Mouse (Mus musculus) limb, embryonic 13.5 days (tissue): Measurements from ENCODE around the gene Hoxa3. TPM values are rescaled to one million over a fixed set of nuclear protein-coding genes. Genes with fewer than 3 reads are reported as not detected.

Source experiments
- ATAC-seq: fragments of 200-750 bp; cut with Nextera tagmentation; 2 replicates; pipeline ENCODE4 v1.8.0; 2017; ENCODE audit warnings: low read depth, moderate number of reproducible peaks, moderate TSS enrichment; ENCODE audit not compliant: low FRiP score
- H3K27ac ChIP-seq: fragments of 300-500 bp; sonication (generic); 2 replicates; pipeline ENCODE4 v1.5.1; 2015; ENCODE audit warnings: inconsistent platforms, mild to moderate bottlenecking, moderate library complexity
- H3K27me3 ChIP-seq: fragments of 300-500 bp; sonication (generic); 2 replicates; pipeline ENCODE4 v1.6.1; 2015; ENCODE audit warnings: mild to moderate bottlenecking, inconsistent platforms
- H3K36me3 ChIP-seq: fragments of 300-500 bp; sonication (generic); 2 replicates; pipeline ENCODE4 v1.6.1; 2015; ENCODE audit warnings: inconsistent platforms, mild to moderate bottlenecking, moderate library complexity
- H3K4me1 ChIP-seq: fragments of 300-500 bp; sonication (generic); 2 replicates; pipeline ENCODE4 v1.6.1; 2015; ENCODE audit warnings: inconsistent platforms
- H3K4me2 ChIP-seq: fragments of 300-500 bp; sonication (generic); replicated peaks from 2 replicates; pipeline ENCODE4 v1.6.1; 2015; ENCODE audit warnings: inconsistent platforms, mild to moderate bottlenecking, moderate library complexity
- H3K4me3 ChIP-seq: fragments of 300-500 bp; sonication (generic); 2 replicates; pipeline ENCODE4 v1.5.1; 2015; ENCODE audit warnings: moderate library complexity, mild to moderate bottlenecking, inconsistent platforms
- H3K9ac ChIP-seq: fragments of 300-500 bp; sonication (generic); 2 replicates; pipeline ENCODE4 v1.6.1; 2015; ENCODE audit warnings: mild to moderate bottlenecking, inconsistent platforms
- H3K9me3 ChIP-seq: fragments of 300-500 bp; sonication (generic); 2 replicates; pipeline ENCODE4 v1.6.1; 2016; ENCODE audit warnings: inconsistent platforms
- WGBS: fragments of 180-500 bp; shearing (Covaris S2); methylation state at CpG from one replicate; pipeline ENCODE4 v1.1.7; 2015; 5-methylcytosine and 5-hydroxymethylcytosine counted together
- polyA plus RNA-seq: library from polyadenylated mRNA; unstranded; fragments of >200 nt; fragmentation: Nextera tagmentation; extraction: Ambion mirVana; gene quantifications from 2 replicates; pipeline ENCODE4 v1.2.1, GENCODE M21; 2015

The Hoxa3 gene
- polyA plus RNA-seq, 1 experiment from 2014 or later: 5.9 TPM

- peak; percentile 37; the same call in 1 of the 2 replicates for ATAC-seq
- Histone ChIP-seq H3K27ac (no peak within 1 kb of the TSS; the same call in 1 of the 2 replicates), H3K4me2 (peak within 1 kb of the TSS; percentile 98), H3K4me3 (peak within 1 kb of the TSS; percentile 52), H3K9me3 (no peaks in the 10 kb centered on the region), H3K27me3 (peaks cover 80% of the 10 kb centered on the region), H3K9ac (peak within 1 kb of the TSS; percentile 74), H3K36me3 (0 out of 2 replicates have a peak, but pooled peaks cover 3% of the 10 kb centered on the region), H3K4me1 (peaks cover 42% of the 10 kb centered on the region)
- WGBS: 2% methylated on average over 64 of the region's 102 CpGs
Measured at GRCm38 (mm10) chr6:52190906-52191810, 22.0 kb downstream of the Hoxa3 start, which contains the start of gene Hoxa4. Gene Hoxa4 (minus strand): TSS chr6:52191753.

DNA sequence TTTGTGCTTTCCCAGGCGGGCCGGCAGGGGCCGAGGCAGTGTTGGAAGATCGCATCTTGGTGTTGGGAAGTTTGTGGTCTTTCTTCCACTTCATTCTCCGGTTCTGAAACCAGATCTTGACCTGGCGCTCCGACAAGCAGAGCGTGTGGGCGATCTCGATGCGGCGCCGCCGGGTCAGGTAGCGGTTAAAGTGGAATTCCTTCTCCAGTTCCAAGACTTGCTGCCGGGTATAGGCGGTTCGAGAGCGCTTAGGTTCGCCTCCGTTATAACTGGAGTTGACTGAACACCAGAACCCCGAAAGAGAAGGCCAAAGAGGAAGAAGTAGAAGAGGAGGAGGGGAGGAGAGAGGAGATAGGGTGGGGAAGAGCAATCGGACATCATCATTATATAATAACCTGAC is 22.7 kb downstream of the Hoxa3 start:
- peaks cover 47% of the 10 kb centered on the region for H3K4me1 ChIP-seq
- 10% methylated on average over 23 of the region's 23 CpGs for WGBS
- peaks cover 81% of the 10 kb centered on the region for H3K27me3 ChIP-seq
- H3K9me3 ChIP-seq: no peaks in the 10 kb centered on the region
- H3K4me2 ChIP-seq: peak overlapping the region; percentile 98
- H3K27ac ChIP-seq: no peak overlapping the region
- no peak for ATAC-seq
- no peak overlapping the region for H3K9ac ChIP-seq
- 0 out of 2 replicates have a peak, but pooled peaks cover 1% of the 10 kb centered on the region for H3K36me3 ChIP-seq
- H3K4me3 ChIP-seq: 0 out of 2 replicates have a peak overlapping the region, but pooled peaks have one; percentile 52

GRCm38 (mm10) chr6:52189909-52190308 is 23.2 kb downstream of the Hoxa3 start:
- no peak overlapping the region for H3K4me2 ChIP-seq
- H3K9me3 ChIP-seq: no peaks in the 10 kb centered on the region
- 37% methylated on average over 8 of the region's 8 CpGs for WGBS
- H3K4me1 ChIP-seq: peaks cover 51% of the 10 kb centered on the region
- H3K9ac ChIP-seq: no peak overlapping the region
- no peak overlapping the region for H3K27ac ChIP-seq
- no peak overlapping the region for H3K4me3 ChIP-seq
- no peaks in the 10 kb centered on the region for H3K36me3 ChIP-seq
- peaks cover 80% of the 10 kb centered on the region for H3K27me3 ChIP-seq
- ATAC-seq: no peak

DNA sequence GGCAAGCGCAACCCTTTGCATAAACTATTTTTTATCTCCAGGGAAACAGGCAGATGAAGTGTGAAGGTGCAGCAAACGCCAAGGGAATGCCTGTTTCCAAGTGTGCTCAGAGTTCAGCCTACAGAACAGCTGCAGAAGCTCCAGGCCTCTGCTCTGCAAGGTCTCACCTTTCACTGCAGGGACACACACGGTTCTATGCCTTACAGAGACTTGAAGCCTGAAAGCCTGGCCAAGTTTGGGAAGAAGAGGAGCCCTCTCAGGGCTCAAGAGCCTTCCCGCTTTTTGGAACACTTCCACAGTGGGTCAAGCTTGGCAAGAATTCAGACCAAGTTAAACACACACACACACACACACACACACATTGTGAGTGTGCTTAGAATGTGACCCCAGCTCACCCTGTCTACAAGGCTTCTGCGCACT is 24.0 kb downstream of the Hoxa3 start:
- no peaks in the 10 kb centered on the region for H3K9me3 ChIP-seq
- 0 out of 2 replicates have a peak, but pooled peaks have one; percentile 58 for ATAC-seq
- H3K27ac ChIP-seq: no peak overlapping the region
- 38% methylated on average over 5 of the region's 5 CpGs for WGBS
- H3K27me3 ChIP-seq: peaks cover 80% of the 10 kb centered on the region
- H3K9ac ChIP-seq: no peak overlapping the region
- no peak overlapping the region for H3K4me3 ChIP-seq
- no peak overlapping the region for H3K4me2 ChIP-seq
- peaks cover 55% of the 10 kb centered on the region for H3K4me1 ChIP-seq
- no peaks in the 10 kb centered on the region for H3K36me3 ChIP-seq

- no peak overlapping the region for H3K9ac ChIP-seq
- no peak overlapping the region for H3K27ac ChIP-seq
- 61% methylated on average over 1 of the region's 1 CpGs for WGBS
- no peaks in the 10 kb centered on the region for H3K36me3 ChIP-seq
- peaks cover 58% of the 10 kb centered on the region for H3K4me1 ChIP-seq
- ATAC-seq: no peak
- no peak overlapping the region for H3K4me2 ChIP-seq
- no peak overlapping the region for H3K4me3 ChIP-seq
- no peaks in the 10 kb centered on the region for H3K9me3 ChIP-seq
- peaks cover 82% of the 10 kb centered on the region for H3K27me3 ChIP-seq
Measured at GRCm38 (mm10) chr6:52186500-52186899, 26.6 kb downstream of the Hoxa3 start.

DNA sequence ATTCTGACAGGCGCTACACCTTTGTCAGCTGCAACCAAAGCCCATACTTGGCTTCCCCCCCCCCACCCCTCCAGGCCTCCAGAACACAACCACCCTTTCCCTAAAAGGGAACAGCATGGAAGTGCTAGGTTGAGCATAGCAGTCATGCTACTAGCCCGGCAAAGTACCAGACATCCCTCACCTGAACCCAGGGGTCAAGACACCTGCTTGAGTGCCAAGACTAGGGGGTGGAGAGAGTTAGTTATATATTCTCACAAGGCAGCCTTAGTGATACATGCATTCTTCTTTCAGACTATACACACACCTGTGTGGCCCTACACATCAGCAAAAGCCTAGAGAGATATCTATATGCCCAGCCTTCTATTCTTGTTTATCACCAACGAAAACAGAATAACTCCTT is 27.3 kb downstream of the Hoxa3 start:
- Histone ChIP-seq H3K4me2 (no peak overlapping the region), H3K9ac (no peak overlapping the region), H3K9me3 (no peaks in the 10 kb centered on the region), H3K4me1 (peaks cover 52% of the 10 kb centered on the region), H3K27me3 (peaks cover 82% of the 10 kb centered on the region), H3K36me3 (no peaks in the 10 kb centered on the region; the same call in 1 of the 2 replicates), H3K27ac (no peak overlapping the region), H3K4me3 (no peak overlapping the region)
- ATAC-seq: no peak
- WGBS: 31% methylated on average over 3 of the region's 3 CpGs

DNA sequence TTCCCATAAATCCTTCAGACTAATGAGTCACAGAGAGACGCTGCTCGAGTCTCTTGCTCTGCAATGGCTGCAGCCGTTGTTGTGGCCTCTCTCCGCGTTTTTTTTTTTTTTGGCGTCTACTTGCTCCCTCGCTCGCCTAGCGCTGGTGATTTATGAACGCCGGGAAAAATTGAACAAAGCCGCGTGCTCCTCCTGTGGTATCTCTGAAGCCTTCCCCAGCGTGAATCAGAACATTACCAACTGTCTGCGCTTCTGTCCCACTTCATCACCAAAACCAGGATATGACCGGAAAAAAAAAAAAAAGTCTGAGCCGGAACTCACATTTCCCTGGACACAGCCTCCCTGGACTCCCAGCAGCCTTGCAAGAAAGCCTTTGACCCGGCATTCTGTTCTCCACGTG is 27.9 kb downstream of the Hoxa3 start:
- 5% methylated on average over 19 of the region's 19 CpGs for WGBS
- peaks cover 82% of the 10 kb centered on the region for H3K27me3 ChIP-seq

GRCm38 (mm10) chr6:52184668-52185067 is 28.5 kb downstream of the Hoxa3 start:
- Histone ChIP-seq H3K27me3 (peaks cover 82% of the 10 kb centered on the region), H3K4me1 (peaks cover 50% of the 10 kb centered on the region), H3K4me2 (no peak overlapping the region), H3K9ac (no peak overlapping the region), H3K4me3 (no peak overlapping the region), H3K27ac (no peak overlapping the region), H3K36me3 (no peaks in the 10 kb centered on the region; the same call in 1 of the 2 replicates), H3K9me3 (no peaks in the 10 kb centered on the region)
- 25% methylated on average over 6 of the region's 6 CpGs for WGBS
- ATAC-seq: no peak

More for the DNA sequence above, 27.9 kb downstream of the Hoxa3 start:
- H3K4me1 ChIP-seq: peaks cover 50% of the 10 kb centered on the region
- no peaks in the 10 kb centered on the region for H3K9me3 ChIP-seq
- no peak overlapping the region for H3K27ac ChIP-seq
- no peak overlapping the region for H3K9ac ChIP-seq
- H3K4me2 ChIP-seq: peak overlapping the region; percentile 31; the same call in 1 of the 2 replicates
- no peaks in the 10 kb centered on the region; the same call in 1 of the 2 replicates for H3K36me3 ChIP-seq
- H3K4me3 ChIP-seq: no peak overlapping the region; the same call in 1 of the 2 replicates
- no peak for ATAC-seq

- Histone ChIP-seq H3K4me1 (peaks cover 50% of the 10 kb centered on the region), H3K27me3 (peaks cover 83% of the 10 kb centered on the region), H3K4me2 (no peak overlapping the region), H3K36me3 (no peaks in the 10 kb centered on the region; the same call in 1 of the 2 replicates), H3K27ac (no peak overlapping the region), H3K9ac (no peak overlapping the region), H3K9me3 (no peaks in the 10 kb centered on the region), H3K4me3 (no peak overlapping the region)
- ATAC-seq: no peak
- WGBS: 32% methylated on average over 10 of the region's 10 CpGs
Measured at GRCm38 (mm10) chr6:52183311-52184080, 29.6 kb downstream of the Hoxa3 start.

GRCm38 (mm10) chr6:52182793-52183192 is 30.3 kb downstream of the Hoxa3 start:
- 23% methylated on average over 1 of the region's 1 CpGs for WGBS
- no peak for ATAC-seq
- peaks cover 86% of the 10 kb centered on the region for H3K27me3 ChIP-seq
- no peak overlapping the region for H3K9ac ChIP-seq
- no peak overlapping the region for H3K4me3 ChIP-seq
- H3K4me1 ChIP-seq: peaks cover 54% of the 10 kb centered on the region
- no peak overlapping the region for H3K27ac ChIP-seq
- no peaks in the 10 kb centered on the region for H3K9me3 ChIP-seq
- no peaks in the 10 kb centered on the region; the same call in 1 of the 2 replicates for H3K36me3 ChIP-seq
- H3K4me2 ChIP-seq: no peak overlapping the region

DNA sequence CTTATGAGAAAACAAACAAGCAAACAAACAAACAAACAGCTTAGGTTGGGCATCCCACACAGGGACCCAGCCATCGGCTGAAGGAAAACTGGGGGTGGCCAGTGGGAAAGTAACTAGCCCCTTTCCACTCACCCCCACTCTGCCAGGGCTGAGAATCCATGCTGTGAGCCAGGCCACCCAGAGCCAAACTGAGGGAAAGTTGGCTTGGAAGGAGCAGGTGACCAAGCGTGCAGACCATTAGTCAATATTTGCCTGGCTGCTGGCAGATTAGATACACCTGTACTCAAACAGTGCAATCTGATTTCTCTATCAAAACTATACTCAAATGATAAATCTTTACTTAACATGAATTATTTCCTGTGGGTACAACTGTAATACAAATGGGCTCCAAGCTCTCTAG is 31.1 kb downstream of the Hoxa3 start:
- 54% methylated on average over 2 of the region's 2 CpGs for WGBS
- Histone ChIP-seq H3K4me2 (no peak overlapping the region), H3K4me1 (peaks cover 61% of the 10 kb centered on the region), H3K27ac (no peak overlapping the region), H3K27me3 (peaks cover 87% of the 10 kb centered on the region), H3K36me3 (no peaks in the 10 kb centered on the region; the same call in 1 of the 2 replicates), H3K4me3 (no peak overlapping the region), H3K9me3 (no peaks in the 10 kb centered on the region), H3K9ac (no peak overlapping the region)
- ATAC-seq: no peak

DNA sequence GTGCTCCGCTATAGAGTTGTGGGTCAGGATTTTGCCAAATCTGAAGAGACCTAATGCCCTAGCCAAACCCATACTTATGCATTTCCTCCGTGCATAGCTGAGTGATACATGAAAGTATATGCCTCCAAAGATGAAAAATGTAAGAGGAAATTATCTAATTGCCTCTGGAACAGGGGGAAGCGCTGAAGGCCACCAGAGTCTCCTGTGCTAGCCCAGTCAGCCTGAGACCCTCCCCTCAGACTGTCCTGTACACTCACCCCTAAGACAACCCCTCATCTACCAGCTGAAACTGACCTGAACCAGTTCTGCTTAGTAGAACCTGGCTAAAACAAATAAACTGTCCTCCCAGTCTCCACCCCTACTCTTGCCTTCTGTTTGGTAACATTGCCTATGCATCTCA is 32.4 kb downstream of the Hoxa3 start:
- no peaks in the 10 kb centered on the region for H3K9me3 ChIP-seq
- ATAC-seq: no peak
- 56% methylated on average over 3 of the region's 3 CpGs for WGBS
- H3K9ac ChIP-seq: no peak overlapping the region
- H3K4me3 ChIP-seq: no peak overlapping the region
- H3K4me1 ChIP-seq: peaks cover 72% of the 10 kb centered on the region
- H3K27ac ChIP-seq: no peak overlapping the region
- no peak overlapping the region for H3K4me2 ChIP-seq
- H3K36me3 ChIP-seq: no peaks in the 10 kb centered on the region; the same call in 1 of the 2 replicates
- peaks cover 83% of the 10 kb centered on the region for H3K27me3 ChIP-seq
